Mouse (Mus musculus): ENCODE data around the gene Rpl26. TPM values are rescaled to one million over a fixed set of nuclear protein-coding genes. Genes with fewer than 3 reads are reported as not detected.

Gene Rpl26
- total RNA-seq (2015) (3,945 and 4,034 TPM in 2 replicates), total RNA-seq (2017) (6,407 and 6,432 TPM in 2 replicates)

GRCm38 (mm10) chr11:68901351-68902046, at the start of gene Rpl26:
Gene Rpl26, plus strand, starts transcription at chr11:68901583.
- ATAC-seq (replicated peaks; ENCODE audit: poor library complexity) = peak; percentile 85

GRCm38 (mm10) chr11:68851644-68852485, 49.5 kb upstream of the Rpl26 start:
- ATAC-seq (replicated peaks; ENCODE audit: poor library complexity) = no peak

GRCm38 (mm10) chr11:68852486-68852901, 48.9 kb upstream of the Rpl26 start:
- peak; percentile 32 for ATAC-seq (replicated peaks; ENCODE audit: poor library complexity)

GRCm38 (mm10) chr11:68852932-68853409, 48.4 kb upstream of the Rpl26 start:
- ATAC-seq (replicated peaks; ENCODE audit: poor library complexity) = peak; percentile 86

- peak; percentile 56 for ATAC-seq (replicated peaks; ENCODE audit: poor library complexity)
Measured at GRCm38 (mm10) chr11:68853611-68854401, 47.6 kb upstream of the Rpl26 start.

GRCm38 (mm10) chr11:68854621-68855020, 46.8 kb upstream of the Rpl26 start:
- no peak for ATAC-seq (replicated peaks; ENCODE audit: poor library complexity)

- no peak for ATAC-seq (replicated peaks; ENCODE audit: poor library complexity)
Measured at GRCm38 (mm10) chr11:68857329-68857728, 44.1 kb upstream of the Rpl26 start.

- no peak for ATAC-seq (replicated peaks; ENCODE audit: poor library complexity)
Measured at GRCm38 (mm10) chr11:68859943-68860593, 41.3 kb upstream of the Rpl26 start.

GRCm38 (mm10) chr11:68862260-68862659, 39.1 kb upstream of the Rpl26 start:
- no peak for ATAC-seq (replicated peaks; ENCODE audit: poor library complexity)

GRCm38 (mm10) chr11:68863631-68864091, 37.7 kb upstream of the Rpl26 start:
- ATAC-seq (replicated peaks; ENCODE audit: poor library complexity) = peak; percentile 83

GRCm38 (mm10) chr11:68864544-68865189, 36.7 kb upstream of the Rpl26 start:
- peak; percentile 35 for ATAC-seq (replicated peaks; ENCODE audit: poor library complexity)

GRCm38 (mm10) chr11:68871277-68871676, 30.1 kb upstream of the Rpl26 start:
- no peak for ATAC-seq (replicated peaks; ENCODE audit: poor library complexity)

- peak; percentile 99 for ATAC-seq (replicated peaks; ENCODE audit: poor library complexity)
Measured at GRCm38 (mm10) chr11:68871748-68872147, 29.6 kb upstream of the Rpl26 start, which contains the start of gene Ndel1. Gene Ndel1, minus strand, starts transcription at chr11:68871858.

- peak; percentile 58 for ATAC-seq (replicated peaks; ENCODE audit: poor library complexity)
Measured at GRCm38 (mm10) chr11:68874841-68875240, 26.5 kb upstream of the Rpl26 start.

GRCm38 (mm10) chr11:68878811-68879210, 22.6 kb upstream of the Rpl26 start:
- peak; percentile 54 for ATAC-seq (replicated peaks; ENCODE audit: poor library complexity)

GRCm38 (mm10) chr11:68882107-68882506, 19.3 kb upstream of the Rpl26 start:
- no peak for ATAC-seq (replicated peaks; ENCODE audit: poor library complexity)

GRCm38 (mm10) chr11:68883843-68884242, 17.5 kb upstream of the Rpl26 start:
- ATAC-seq (replicated peaks; ENCODE audit: poor library complexity) = no peak

- ATAC-seq (replicated peaks; ENCODE audit: poor library complexity) = peak; percentile 83
Measured at GRCm38 (mm10) chr11:68884368-68884767, 17.0 kb upstream of the Rpl26 start.

- ATAC-seq (replicated peaks; ENCODE audit: poor library complexity) = no peak
Measured at GRCm38 (mm10) chr11:68886091-68886490, 15.3 kb upstream of the Rpl26 start.

- no peak for ATAC-seq (replicated peaks; ENCODE audit: poor library complexity)
Measured at GRCm38 (mm10) chr11:68888253-68888652, 13.1 kb upstream of the Rpl26 start, which contains the start of gene Rnf222. Gene Rnf222, plus strand, starts transcription at chr11:68888553.
